Mouse (Mus musculus) mature B cell (primary cell): ENCODE measurements around the gene Ccl6.

Experiments
- in situ Hi-C: fragments of 300-500 bp; cut with MboI; formaldehyde crosslinking; loops from 2 replicates; pipeline ENCODE4 v1.14.3; 2019

The Ccl6 gene

GRCm38 (mm10) chr11:83592853-83593252, at the start of gene Ccl6:
Gene Ccl6 (minus strand): TSS chr11:83593087.
- in situ Hi-C loops = no loop called here

- in situ Hi-C loops = no loop called here
Measured at GRCm38 (mm10) chr11:83641216-83641615, 48.3 kb upstream of the Ccl6 start.

GRCm38 (mm10) chr11:83640141-83640540, 47.3 kb upstream of the Ccl6 start:
- in situ Hi-C loops = no loop called here

- in situ Hi-C loops = no loop called here
Measured at GRCm38 (mm10) chr11:83639533-83639932, 46.6 kb upstream of the Ccl6 start.

GRCm38 (mm10) chr11:83638934-83639333, 46.0 kb upstream of the Ccl6 start:
- in situ Hi-C loops = no loop called here

GRCm38 (mm10) chr11:83636742-83637235, 43.9 kb upstream of the Ccl6 start:
- in situ Hi-C loops = no loop called here

GRCm38 (mm10) chr11:83634898-83635297, 42.0 kb upstream of the Ccl6 start:
- in situ Hi-C loops = loop anchor here (5.0 kb wide), 1 partner anchor 73 kb away; no protein-coding TSS in a partner anchor

- in situ Hi-C loops = loop anchor here (5.0 kb wide), 1 partner anchor 72 kb away; no protein-coding TSS in a partner anchor
Measured at GRCm38 (mm10) chr11:83634425-83634824, 41.5 kb upstream of the Ccl6 start.

GRCm38 (mm10) chr11:83632744-83633143, 39.9 kb upstream of the Ccl6 start:
- in situ Hi-C loops = loop anchor here (5.0 kb wide), 1 partner anchor 70 kb away; no protein-coding TSS in a partner anchor

- in situ Hi-C loops = loop anchor here (5.0 kb wide), 1 partner anchor 69 kb away; no protein-coding TSS in a partner anchor
Measured at GRCm38 (mm10) chr11:83631065-83631464, 38.2 kb upstream of the Ccl6 start.

- in situ Hi-C loops = loop anchor here (5.0 kb wide), 1 partner anchor 68 kb away; no protein-coding TSS in a partner anchor
Measured at GRCm38 (mm10) chr11:83630630-83631029, 37.7 kb upstream of the Ccl6 start.

GRCm38 (mm10) chr11:83628808-83629207, 35.9 kb upstream of the Ccl6 start:
- in situ Hi-C loops = no loop called here

GRCm38 (mm10) chr11:83623586-83623985, 30.7 kb upstream of the Ccl6 start:
- in situ Hi-C loops = no loop called here

GRCm38 (mm10) chr11:83619037-83619436, 26.1 kb upstream of the Ccl6 start:
- in situ Hi-C loops = no loop called here

- in situ Hi-C loops = no loop called here
Measured at GRCm38 (mm10) chr11:83618238-83618637, 25.4 kb upstream of the Ccl6 start.

- in situ Hi-C loops = no loop called here
Measured at GRCm38 (mm10) chr11:83616586-83616985, 23.7 kb upstream of the Ccl6 start.

- in situ Hi-C loops = no loop called here
Measured at GRCm38 (mm10) chr11:83610900-83611299, 18.0 kb upstream of the Ccl6 start.

- in situ Hi-C loops = no loop called here
Measured at GRCm38 (mm10) chr11:83606396-83606795, 13.5 kb upstream of the Ccl6 start.

GRCm38 (mm10) chr11:83605535-83605934, 12.6 kb upstream of the Ccl6 start:
- in situ Hi-C loops = no loop called here

- in situ Hi-C loops = no loop called here
Measured at GRCm38 (mm10) chr11:83604698-83605097, 11.8 kb upstream of the Ccl6 start.

- in situ Hi-C loops = no loop called here
Measured at GRCm38 (mm10) chr11:83603399-83603798, 10.5 kb upstream of the Ccl6 start.

- in situ Hi-C loops = no loop called here
Measured at GRCm38 (mm10) chr11:83600576-83600975, 7.7 kb upstream of the Ccl6 start.

- in situ Hi-C loops = no loop called here
Measured at GRCm38 (mm10) chr11:83598991-83599390, 6.1 kb upstream of the Ccl6 start.

GRCm38 (mm10) chr11:83598207-83598837, 5.4 kb upstream of the Ccl6 start:
- in situ Hi-C loops = no loop called here
